Mouse (Mus musculus) neutrophil, adult 5-6 weeks (primary cell): Measurements from ENCODE around the gene Cutc. TPM values are rescaled to one million over a fixed set of nuclear protein-coding genes. Genes with fewer than 3 reads are reported as not detected.

ENCODE experiments used
- ATAC-seq: fragments of 151-379, 151-347 bp; 2 replicates; pipeline ENCODE4 v1.8.0; 2017; ENCODE audit warnings: mild to moderate bottlenecking, moderate TSS enrichment; ENCODE audit not compliant: insufficient number of reproducible peaks, poor library complexity, low FRiP score, severe bottlenecking; ENCODE audit errors: extremely low read depth
- total RNA-seq: library from RNA; stranded (forward); fragments of 200-1000 nt; gene quantifications from 2 replicates; pipeline ENCODE4 v1.2.3, GENCODE M21; 2017

The Cutc gene
- total RNA-seq: 16.6 and 17.1 TPM in 2 replicates

DNA sequence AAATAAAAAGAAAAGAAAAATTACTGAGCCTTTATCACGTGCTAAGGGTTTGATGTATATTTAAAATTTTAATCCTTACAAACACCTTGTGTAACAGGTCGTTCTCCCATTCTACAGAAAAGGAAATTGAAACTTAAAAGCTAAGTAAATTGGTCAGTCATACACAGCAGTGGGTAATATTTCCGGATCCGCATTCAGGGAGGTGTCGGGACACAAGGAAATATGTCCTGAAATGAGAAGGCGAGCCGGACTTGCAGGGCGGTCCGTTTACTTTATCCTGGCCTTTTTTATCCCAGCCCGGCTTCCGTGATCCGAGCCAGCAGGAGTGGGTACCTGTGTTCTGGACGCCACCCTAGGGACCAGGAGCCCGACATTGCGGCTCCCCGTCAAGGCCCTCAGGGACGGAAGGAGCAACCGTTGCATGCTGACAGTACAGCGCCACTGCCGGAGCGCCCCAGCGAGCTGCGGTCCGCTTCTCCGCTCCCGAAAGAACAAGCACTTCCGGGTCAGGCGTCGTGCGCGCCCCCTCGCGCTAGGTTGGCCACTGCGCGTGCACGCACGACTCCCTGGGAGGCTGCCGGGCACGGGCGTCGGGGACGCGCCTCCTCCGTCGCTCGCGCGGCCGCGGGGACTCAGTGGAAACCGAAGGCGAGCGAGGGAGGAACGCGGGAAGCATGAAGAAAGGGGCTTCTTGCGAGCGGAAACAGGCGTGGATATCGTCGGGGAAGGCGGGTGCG, at the start of gene Cutc, which contains the start of gene Cox15:
Gene Cutc, plus strand, starts transcription at position 508 of the 737 bp plus-strand sequence.
Gene Cox15, minus strand, starts transcription at position 512 of the 737 bp plus-strand sequence.
- ATAC-seq: peak; percentile 90

GRCm38 (mm10) chr19:43704211-43704610, 48.6 kb upstream of the Cutc start:
- ATAC-seq: no peak

GRCm38 (mm10) chr19:43704787-43705497, 47.9 kb upstream of the Cutc start:
- no peak for ATAC-seq

- ATAC-seq: no peak
Measured at GRCm38 (mm10) chr19:43708206-43708605, 44.6 kb upstream of the Cutc start.

- ATAC-seq: no peak
Measured at GRCm38 (mm10) chr19:43709317-43709716, 43.5 kb upstream of the Cutc start.

- peak; percentile 63 for ATAC-seq
Measured at GRCm38 (mm10) chr19:43711159-43711916, 41.5 kb upstream of the Cutc start.

GRCm38 (mm10) chr19:43711971-43712370, 40.8 kb upstream of the Cutc start:
- ATAC-seq: no peak

- no peak for ATAC-seq
Measured at GRCm38 (mm10) chr19:43720061-43720460, 32.7 kb upstream of the Cutc start.

DNA sequence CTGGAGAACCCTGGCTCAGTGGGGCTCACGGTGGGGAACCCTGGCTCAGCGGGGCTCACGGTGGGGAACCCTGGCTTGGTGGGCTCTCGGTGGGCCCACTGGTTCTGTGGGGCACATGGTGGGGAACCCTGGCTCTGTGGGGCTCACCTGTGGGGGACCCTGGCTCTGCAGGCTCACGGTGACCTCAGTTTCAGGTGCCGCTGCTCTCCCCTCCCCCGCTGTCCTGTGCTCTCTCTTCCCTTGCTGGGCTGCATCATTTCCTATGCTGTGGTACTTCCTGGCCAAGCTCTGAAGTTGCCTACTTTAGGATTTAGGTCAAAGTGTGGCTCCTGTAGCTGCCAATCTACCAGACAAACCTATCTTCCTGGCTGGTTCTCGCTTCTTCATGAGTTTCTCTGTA, 29.9 kb upstream of the Cutc start:
- ATAC-seq: no peak

- no peak for ATAC-seq
Measured at GRCm38 (mm10) chr19:43723501-43723900, 29.3 kb upstream of the Cutc start.

- no peak for ATAC-seq
Measured at GRCm38 (mm10) chr19:43724194-43724593, 28.6 kb upstream of the Cutc start.

DNA sequence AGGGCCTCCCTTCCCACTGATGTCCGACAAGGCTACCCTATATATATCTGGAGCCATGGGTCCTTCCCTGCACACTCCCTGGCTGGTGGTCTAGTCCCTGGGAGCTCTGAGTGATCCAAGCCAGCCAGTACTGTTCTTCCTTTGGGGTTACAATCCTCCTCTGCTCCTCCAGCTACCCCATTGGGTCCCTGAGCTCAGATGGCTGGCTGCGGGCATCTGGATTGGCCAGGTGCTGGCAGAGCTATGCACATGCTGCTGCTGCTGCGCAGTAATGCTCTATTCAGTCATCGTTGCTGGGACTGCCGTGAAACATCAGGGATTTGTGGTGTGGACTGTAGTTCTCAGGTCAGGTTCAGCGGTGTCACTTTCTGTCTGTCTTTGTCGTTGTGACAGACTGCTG, 28.0 kb upstream of the Cutc start:
- ATAC-seq: no peak

DNA sequence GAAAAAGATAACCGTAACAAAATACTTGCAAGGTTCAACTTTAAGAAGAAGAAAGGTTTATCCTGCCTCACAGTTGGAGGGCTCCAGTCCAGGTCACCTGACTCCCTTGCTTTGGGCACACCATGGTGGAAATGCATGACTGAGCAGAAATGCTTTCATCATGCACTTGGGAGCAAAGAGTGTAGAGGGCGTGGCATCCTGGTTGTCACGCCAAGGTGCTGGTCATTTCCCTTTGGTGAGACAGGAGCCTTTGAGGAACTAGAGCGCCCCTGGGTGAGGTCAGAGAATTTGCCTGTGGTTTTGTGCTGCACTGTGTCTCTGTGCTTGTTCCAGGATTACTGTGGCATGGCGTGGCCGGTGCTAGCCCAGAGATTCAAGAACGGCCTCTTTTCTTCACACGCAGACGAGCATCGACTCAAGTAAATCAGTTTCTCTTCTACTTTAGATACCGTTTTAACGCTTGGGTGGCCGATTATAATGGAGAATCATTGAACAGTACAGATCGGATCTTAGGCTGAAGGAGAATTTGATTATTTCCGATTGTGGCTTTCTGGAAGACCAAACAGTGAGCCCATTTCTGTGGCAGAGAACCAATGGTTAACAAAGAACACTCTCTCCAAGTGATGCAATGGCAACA, 26.2 kb upstream of the Cutc start:
- peak; percentile 76 for ATAC-seq

GRCm38 (mm10) chr19:43729296-43730036, 23.3 kb upstream of the Cutc start:
- ATAC-seq: no peak

DNA sequence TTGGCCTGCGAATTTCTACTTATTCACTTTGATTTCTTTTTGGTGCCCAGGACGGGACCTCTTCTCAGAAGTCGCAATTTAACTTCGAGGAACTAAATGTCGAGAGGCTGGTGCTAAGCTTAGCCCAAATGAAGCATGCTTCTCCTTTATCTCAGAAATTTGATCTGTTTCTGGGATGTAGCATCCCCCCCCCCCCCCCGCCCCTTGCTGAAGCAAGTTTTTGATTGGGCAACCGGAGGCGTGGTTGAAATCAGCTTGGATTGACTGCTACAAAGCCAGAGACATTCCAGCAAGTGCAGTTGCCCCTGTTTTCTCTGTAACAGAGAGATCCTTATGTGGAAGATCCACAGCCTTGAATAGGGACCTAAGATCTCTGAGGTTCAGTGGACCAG, 22.8 kb upstream of the Cutc start:
- no peak for ATAC-seq

DNA sequence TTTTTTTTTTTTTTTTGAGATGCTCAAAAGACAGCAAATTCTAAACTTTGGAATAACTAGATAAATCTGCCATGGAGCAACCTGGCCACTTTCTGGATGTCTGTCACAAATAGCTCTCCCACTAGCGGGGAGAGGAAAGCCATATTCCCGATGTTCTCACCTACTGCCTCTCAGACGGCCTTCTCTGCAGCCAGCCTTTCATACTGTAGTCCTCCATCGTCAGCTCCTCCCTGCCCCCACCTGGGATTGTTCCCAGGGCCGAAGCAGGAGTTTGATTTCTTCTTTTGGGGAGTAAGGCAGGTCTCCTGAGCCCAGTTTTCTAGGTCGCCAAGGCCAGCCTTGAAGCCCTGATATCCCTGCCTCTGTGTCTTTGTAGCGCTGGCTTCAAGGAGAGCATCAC, 21.6 kb upstream of the Cutc start:
- no peak for ATAC-seq

DNA sequence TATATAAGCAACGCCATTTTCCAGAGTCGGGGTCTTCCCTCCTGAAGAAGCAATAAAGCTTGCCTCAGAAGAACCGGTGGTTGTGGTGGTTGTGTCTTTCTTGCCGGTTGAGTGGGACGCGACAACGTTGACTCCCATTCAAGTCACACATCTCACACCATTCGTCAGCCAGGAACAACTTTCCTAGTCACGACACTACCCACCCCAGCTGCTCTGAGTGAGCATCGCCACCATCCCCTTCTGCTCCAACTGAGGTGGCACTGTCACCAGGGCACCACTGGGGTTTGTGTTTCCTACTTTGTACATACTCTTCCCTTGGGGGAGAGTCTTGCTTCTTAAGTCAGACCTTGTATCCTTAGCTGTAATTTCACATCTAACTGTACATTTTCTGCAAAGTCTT, 14.4 kb upstream of the Cutc start:
- ATAC-seq: no peak

DNA sequence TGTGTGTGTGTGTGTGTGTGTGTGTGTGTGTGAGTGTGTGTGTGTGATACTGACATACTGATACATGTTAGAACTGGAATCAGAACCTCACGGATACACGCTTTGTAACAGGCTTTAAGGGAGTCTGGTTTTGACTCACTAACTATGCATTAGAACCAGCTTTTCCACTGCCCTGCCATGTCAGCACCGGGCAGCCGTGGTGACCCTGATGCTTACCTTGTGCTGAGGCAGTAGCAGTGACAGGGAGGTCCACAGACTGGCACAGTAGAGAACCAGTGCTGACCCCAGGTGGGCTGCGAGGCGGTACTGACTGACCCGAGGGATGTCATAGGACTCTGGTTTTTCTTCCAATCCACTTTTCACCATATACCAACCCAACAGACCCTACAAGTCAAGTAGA, 9.4 kb upstream of the Cutc start:
- no peak for ATAC-seq

- no peak for ATAC-seq
Measured at GRCm38 (mm10) chr19:43745740-43746139, 7.1 kb upstream of the Cutc start.
